Comparison of ENCODE assay signal across 8 mouse cellular contexts in genomic region chr7:4460576-4461434, GRCm38 (mm10). TPM values are rescaled to one million over a fixed set of nuclear protein-coding genes. Genes with fewer than 3 reads are reported as not detected.
DNase-seq lines count a peak whose midpoint lies in the region; ATAC-seq and TF ChIP-seq lines count a peak whose summit lies in the region.

Gene Eps8l1, plus strand, starts transcription at chr7:4460674.

- no peaks in the 10 kb centered on the region for H3K9me3 ChIP-seq in heart, embryonic 16.5 days (replicated peaks; ENCODE audit: control insufficient read depth, low read length)
- no peaks in the 10 kb centered on the region for H3K9me3 ChIP-seq in embryonic facial prominence, embryonic 13.5 days
- H3K9me3 ChIP-seq in intestine, postnatal 0 days (ENCODE audit: control insufficient read depth), result no peaks in the 10 kb centered on the region
- no peaks in the 10 kb centered on the region for H3K9me3 ChIP-seq in midbrain, embryonic 12.5 days

- H3K27ac ChIP-seq in heart, embryonic 16.5 days (ENCODE audit: low read length), result peak within 1 kb of the TSS; percentile 66
- peak within 1 kb of the TSS; percentile 77 for H3K27ac ChIP-seq in embryonic facial prominence, embryonic 13.5 days
- peak within 1 kb of the TSS; percentile 74 for H3K27ac ChIP-seq in intestine, postnatal 0 days (ENCODE audit: low read depth, low read length)
- no peak within 1 kb of the TSS for H3K27ac ChIP-seq in midbrain, embryonic 12.5 days (replicated peaks)

- TF ChIP-seq CTCF in intestine, postnatal 0 days (IDR thresholded peaks at IDR 0.05; ENCODE audit: low read depth), result no peak

- DNase-seq in heart, adult 18-20 months, result no peak
- DNase-seq in ovary, postnatal 36 days (ENCODE audit: low spot score), result no peak
- DNase-seq in cerebellum, adult 18-20 months, result no peak
- no peak for DNase-seq in adrenal gland, postnatal 14 days

- peak within 1 kb of the TSS; percentile 64 for H3K9ac ChIP-seq in heart, embryonic 16.5 days (ENCODE audit: low read length)
- H3K9ac ChIP-seq in embryonic facial prominence, embryonic 13.5 days, result peak within 1 kb of the TSS; percentile 62
- H3K9ac ChIP-seq in intestine, postnatal 0 days (ENCODE audit: low read depth, low read length), result peak within 1 kb of the TSS; percentile 45; the same call in 1 of the 2 replicates
- H3K9ac ChIP-seq in midbrain, embryonic 12.5 days (replicated peaks), result no peak within 1 kb of the TSS

- no peaks in the 10 kb centered on the region; the same call in 1 of the 2 replicates for H3K27me3 ChIP-seq in heart, embryonic 16.5 days (ENCODE audit: control insufficient read depth, insufficient read depth, low read length)
- H3K27me3 ChIP-seq in embryonic facial prominence, embryonic 13.5 days, result no peaks in the 10 kb centered on the region
- no peaks in the 10 kb centered on the region for H3K27me3 ChIP-seq in intestine, postnatal 0 days (replicated peaks; ENCODE audit: control insufficient read depth, insufficient read depth, low read length)
- H3K27me3 ChIP-seq in midbrain, embryonic 12.5 days, result peaks cover 6% of the 10 kb centered on the region; the same call in 1 of the 2 replicates

- peak within 1 kb of the TSS; percentile 58 for H3K4me2 ChIP-seq in heart, embryonic 16.5 days (ENCODE audit: low read depth, low read length)
- peak within 1 kb of the TSS; percentile 54 for H3K4me2 ChIP-seq in embryonic facial prominence, embryonic 13.5 days
- peak within 1 kb of the TSS; percentile 55 for H3K4me2 ChIP-seq in intestine, postnatal 0 days (replicated peaks; ENCODE audit: low read depth)
- peak within 1 kb of the TSS; percentile 34 for H3K4me2 ChIP-seq in midbrain, embryonic 12.5 days (replicated peaks)

- ATAC-seq in heart, embryonic 16.5 days (replicated peaks; ENCODE audit: extremely low read depth, insufficient read depth, low FRiP score), result no peak
- no peak for ATAC-seq in embryonic facial prominence, embryonic 13.5 days (ENCODE audit: insufficient number of reproducible peaks, insufficient read depth, low FRiP score, low TSS enrichment, low read depth)
- ATAC-seq in intestine, postnatal 0 days, result peak; percentile 50
- ATAC-seq in midbrain, embryonic 12.5 days (ENCODE audit: low FRiP score, low read depth), result 0 out of 2 replicates have a peak, but pooled peaks have one; percentile 27

- no peaks in the 10 kb centered on the region for H3K4me1 ChIP-seq in heart, embryonic 16.5 days (ENCODE audit: control insufficient read depth, insufficient read depth, low read length)
- no peaks in the 10 kb centered on the region for H3K4me1 ChIP-seq in embryonic facial prominence, embryonic 13.5 days
- no peaks in the 10 kb centered on the region for H3K4me1 ChIP-seq in intestine, postnatal 0 days (replicated peaks; ENCODE audit: control insufficient read depth, insufficient read depth, low read length)
- no peaks in the 10 kb centered on the region for H3K4me1 ChIP-seq in midbrain, embryonic 12.5 days

- no peaks in the 10 kb centered on the region for H3K36me3 ChIP-seq in heart, embryonic 16.5 days (ENCODE audit: control insufficient read depth, insufficient read depth)
- H3K36me3 ChIP-seq in embryonic facial prominence, embryonic 13.5 days, result no peaks in the 10 kb centered on the region
- H3K36me3 ChIP-seq in intestine, postnatal 0 days (ENCODE audit: control insufficient read depth, insufficient read depth), result no peaks in the 10 kb centered on the region
- H3K36me3 ChIP-seq in midbrain, embryonic 12.5 days, result no peaks in the 10 kb centered on the region

- 50% methylated on average over 13 of the region's 16 CpGs for WGBS in heart, embryonic 16.5 days
- 68% methylated on average over 13 of the region's 16 CpGs for WGBS in embryonic facial prominence, embryonic 13.5 days
- WGBS in intestine, postnatal 0 days, result 38% methylated on average over 13 of the region's 16 CpGs
- 69% methylated on average over 13 of the region's 16 CpGs for WGBS in midbrain, embryonic 12.5 days

- H3K4me3 ChIP-seq in heart, embryonic 16.5 days (ENCODE audit: low read length), result peak within 1 kb of the TSS; percentile 45
- H3K4me3 ChIP-seq in embryonic facial prominence, embryonic 13.5 days, result peak within 1 kb of the TSS; percentile 34
- H3K4me3 ChIP-seq in intestine, postnatal 0 days (ENCODE audit: low read depth, low read length), result peak within 1 kb of the TSS; percentile 32
- peak within 1 kb of the TSS; percentile 10; the same call in 1 of the 2 replicates for H3K4me3 ChIP-seq in midbrain, embryonic 12.5 days

RNA-seq across cellular contexts. Expression of gene Eps8l1, which starts in this region (rescaled TPM):
- polyA plus RNA-seq in heart, embryonic 16.5 days (2015; fragmentation: Nextera tagmentation; extraction: Ambion mirVana), result 3.6 and 5.6 TPM in 2 replicates
- total RNA-seq in heart, adult 18-20 months (2021), result 1 to 10 TPM; 2.1 to 3.4 TPM
- polyA plus RNA-seq in embryonic facial prominence, embryonic 13.5 days (2015; fragmentation: Nextera tagmentation; extraction: Ambion mirVana), result 6.6 and 9.4 TPM in 2 replicates
- 1.1 and 1.7 TPM in 2 replicates for polyA plus RNA-seq in intestine, postnatal 0 days (2015; fragmentation: Nextera tagmentation; extraction: Ambion mirVana)
- 4.6 and 5.6 TPM in 2 replicates for polyA plus RNA-seq in midbrain, embryonic 12.5 days (2016; fragmentation: Nextera tagmentation; extraction: Ambion mirVana)
- total RNA-seq in adrenal gland, postnatal 14 days (2021), result 5.9 TPM in 2 replicates

Comparison
In these comparisons a context has a peak if more than half of its experiments do, and no peak if none do; other contexts are left out.
1. ATAC-seq: peak in intestine, postnatal 0 days (single experiment) and midbrain, embryonic 12.5 days (single experiment); none in heart, embryonic 16.5 days (single experiment) and embryonic facial prominence, embryonic 13.5 days (single experiment).
2. Peak in every context shown above with its lines, with median percentiles within 50 percentile points of each other: H3K4me2 ChIP-seq and H3K4me3 ChIP-seq.